In the genomic region with DNA sequence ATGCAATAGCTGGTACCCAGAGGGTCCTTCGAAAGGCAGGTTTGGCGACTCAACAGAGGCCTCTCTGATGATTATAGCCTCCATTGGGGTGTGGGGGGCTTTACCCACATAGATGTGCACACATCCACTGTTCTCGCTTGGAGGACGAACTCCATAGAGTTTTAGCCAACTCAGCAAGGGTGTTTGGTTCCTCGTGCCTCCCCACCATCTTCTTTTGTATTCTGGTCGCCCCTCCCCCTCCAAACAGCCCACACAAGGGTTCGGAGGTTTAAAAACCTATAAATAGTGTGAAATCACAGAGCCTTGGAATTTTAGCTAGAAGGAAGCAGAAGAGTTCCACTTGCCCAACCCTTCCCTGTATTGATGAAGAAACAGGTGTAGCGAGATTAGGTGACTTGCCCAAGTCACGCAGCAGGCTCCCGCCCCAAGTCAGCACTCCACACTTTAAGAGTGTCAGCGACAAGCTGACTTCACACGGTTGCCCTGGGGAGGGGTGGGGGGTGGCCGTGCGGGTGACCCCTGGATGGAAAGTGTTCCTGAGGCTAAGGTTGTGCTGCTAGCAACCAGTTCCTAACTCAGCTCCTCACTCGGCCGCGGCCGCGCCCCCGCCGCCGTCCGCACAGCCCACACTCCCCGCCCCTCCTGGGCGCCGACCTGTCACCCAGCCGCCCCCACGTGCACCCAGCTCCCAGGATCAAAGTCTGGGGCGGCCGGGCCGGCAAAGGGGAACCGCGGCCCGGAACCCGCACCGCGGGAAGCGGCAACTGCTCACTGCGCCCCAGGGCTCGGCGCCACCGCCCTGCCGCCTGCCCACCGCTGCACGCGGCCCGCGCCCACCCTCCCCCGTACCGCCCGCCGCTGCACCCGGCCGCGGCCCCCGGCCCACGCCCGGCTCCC, we compare ENCODE assay signal across 8 mouse cellular contexts. TPM values are rescaled to one million over a fixed set of nuclear protein-coding genes. Genes with fewer than 3 reads are reported as not detected.
DNase-seq lines count a peak whose midpoint lies in the region; ATAC-seq and TF ChIP-seq lines count a peak whose summit lies in the region.

No protein-coding gene starts in this region.

- 6% methylated on average over 40 of the region's 58 CpGs for WGBS in heart, embryonic 14.5 days
- WGBS in intestine, embryonic 16.5 days, result 5% methylated on average over 46 of the region's 58 CpGs
- 3% methylated on average over 44 of the region's 58 CpGs for WGBS in neural tube, embryonic 14.5 days

- no peak for TF ChIP-seq CTCF in embryonic fibroblast, embryonic 13.5 days (IDR thresholded peaks at IDR 0.05; ENCODE audit: borderline replicate concordance, insufficient read depth, low read length)

- H3K36me3 ChIP-seq in heart, embryonic 14.5 days (ENCODE audit: control insufficient read depth, insufficient read depth, low read length), result peaks cover 20% of the 10 kb centered on the region
- H3K36me3 ChIP-seq in intestine, embryonic 16.5 days (ENCODE audit: control insufficient read depth, insufficient read depth, low read length), result 0 out of 2 replicates have a peak, but pooled peaks cover 7% of the 10 kb centered on the region
- H3K36me3 ChIP-seq in neural tube, embryonic 14.5 days (ENCODE audit: control insufficient read depth, insufficient read depth, low read length), result peaks cover 7% of the 10 kb centered on the region; the same call in 1 of the 2 replicates

- peak overlapping the region; percentile 14 to 22; a peak in 1 of 4 replicates for H3K27ac ChIP-seq in heart, embryonic 14.5 days (replicated peaks in 1 of 2; ENCODE audit: control insufficient read depth in 1 of 2, insufficient read depth in 1 of 2, low read depth in 2 of 2, low read length in 2 of 2)
- H3K27ac ChIP-seq in embryonic fibroblast, embryonic 13.5 days (ENCODE audit: insufficient read depth, low read length), result no peak overlapping the region
- H3K27ac ChIP-seq in intestine, embryonic 16.5 days (ENCODE audit: low read length), result peak overlapping the region; percentile 70
- peak overlapping the region; percentile 44; the same call in 1 of the 2 replicates for H3K27ac ChIP-seq in neural tube, embryonic 14.5 days (ENCODE audit: low read depth, low read length)

- intact Hi-C loops in heart, postnatal 14 days (cut with DNase I), result loop anchor here (1.0 to 5.0 kb wide), 3 partner anchors 71 to 444 kb away; partner anchors contain the start of gene Traf5

- H3K27me3 ChIP-seq in heart, embryonic 14.5 days (ENCODE audit: control insufficient read depth, insufficient read depth, low read length), result no peaks in the 10 kb centered on the region
- no peaks in the 10 kb centered on the region for H3K27me3 ChIP-seq in intestine, embryonic 16.5 days (replicated peaks; ENCODE audit: control insufficient read depth, insufficient read depth, low read length)
- no peaks in the 10 kb centered on the region; the same call in none of the 2 replicates for H3K27me3 ChIP-seq in neural tube, embryonic 14.5 days (ENCODE audit: control insufficient read depth, insufficient read depth, low read length)

- H3K4me3 ChIP-seq in heart, embryonic 14.5 days (ENCODE audit: control insufficient read depth in 1 of 2, insufficient read depth in 1 of 2, low read depth in 1 of 2, low read length in 2 of 2), result peak overlapping the region; percentile 46 to 92
- peak overlapping the region; percentile 55 for H3K4me3 ChIP-seq in embryonic fibroblast, embryonic 13.5 days (ENCODE audit: insufficient read depth, low read length)
- peak overlapping the region; percentile 94 for H3K4me3 ChIP-seq in intestine, embryonic 16.5 days (ENCODE audit: low read length)
- H3K4me3 ChIP-seq in neural tube, embryonic 14.5 days (ENCODE audit: low read depth, low read length), result peak overlapping the region; percentile 93

- no peak for DNase-seq in heart, postnatal 14 days
- peak; percentile 83 for DNase-seq in Muller cell, postnatal 12 days (ENCODE audit: inconsistent ontology term)
- peak; percentile 71 to 74 for DNase-seq in lung, adult 18-20 months
- no peak for DNase-seq in ovary, postnatal 36 days (ENCODE audit: low spot score)

- H3K4me1 ChIP-seq in heart, embryonic 14.5 days (ENCODE audit: control insufficient read depth in 2 of 2, insufficient read depth in 2 of 2, low read length in 2 of 2), result peaks cover 22 to 41% of the 10 kb centered on the region in 2 experiments
- peaks cover 3% of the 10 kb centered on the region for H3K4me1 ChIP-seq in embryonic fibroblast, embryonic 13.5 days (ENCODE audit: control insufficient read depth, insufficient read depth, low read length)
- peaks cover 29% of the 10 kb centered on the region for H3K4me1 ChIP-seq in intestine, embryonic 16.5 days (ENCODE audit: control insufficient read depth, insufficient read depth, low read length)
- peaks cover 24% of the 10 kb centered on the region for H3K4me1 ChIP-seq in neural tube, embryonic 14.5 days (ENCODE audit: control insufficient read depth, insufficient read depth, low read length)

- ATAC-seq in heart, embryonic 14.5 days (ENCODE audit: insufficient number of reproducible peaks, insufficient read depth, low FRiP score, low read depth), result peak; percentile 69
- peak; percentile 87 for ATAC-seq in intestine, embryonic 16.5 days
- ATAC-seq in neural tube, embryonic 14.5 days (ENCODE audit: low read depth), result peak; percentile 57

- TF ChIP-seq POLR2A in embryonic fibroblast, embryonic 13.5 days (IDR thresholded peaks at IDR 0.05; ENCODE audit: low read depth, low read length), result peak; percentile 33

- peak overlapping the region; percentile 70 for H3K9ac ChIP-seq in heart, embryonic 14.5 days (ENCODE audit: low read length)
- peak overlapping the region; percentile 80 for H3K9ac ChIP-seq in intestine, embryonic 16.5 days (ENCODE audit: low read depth, low read length)
- H3K9ac ChIP-seq in neural tube, embryonic 14.5 days (replicated peaks; ENCODE audit: low read depth, low read length), result peak overlapping the region; percentile 73

- H3K4me2 ChIP-seq in heart, embryonic 14.5 days (ENCODE audit: low read length), result peak overlapping the region; percentile 95
- H3K4me2 ChIP-seq in intestine, embryonic 16.5 days (ENCODE audit: low read depth, low read length), result peak overlapping the region; percentile 88
- H3K4me2 ChIP-seq in neural tube, embryonic 14.5 days (ENCODE audit: low read depth, low read length), result peak overlapping the region; percentile 92

- no peaks in the 10 kb centered on the region for H3K9me3 ChIP-seq in heart, embryonic 14.5 days (ENCODE audit: control insufficient read depth, low read length)
- H3K9me3 ChIP-seq in intestine, embryonic 16.5 days (ENCODE audit: control insufficient read depth, low read length), result no peaks in the 10 kb centered on the region
- no peaks in the 10 kb centered on the region for H3K9me3 ChIP-seq in neural tube, embryonic 14.5 days (ENCODE audit: control insufficient read depth, low read length)

RNA-seq across cellular contexts. Expression of gene Slc30a1, which starts 0.7 kb away (rescaled TPM):
- 3.1 and 3.6 TPM in 2 replicates for polyA plus RNA-seq in heart, embryonic 14.5 days (2014; fragmentation: Nextera tagmentation; extraction: Ambion mirVana)
- 10 to 100 TPM; 21.9 to 26.4 TPM for total RNA-seq in heart, postnatal 14 days (2021)
- polyA plus RNA-seq in embryonic fibroblast, embryonic 13.5 days (2011; ENCODE audit: insufficient read length, low read depth, missing spikeins), result 8.3 and 10.1 TPM in 2 replicates
- polyA plus RNA-seq in intestine, embryonic 16.5 days (2015; fragmentation: Nextera tagmentation; extraction: Ambion mirVana), result 1.8 TPM in 2 replicates
- 2.1 and 2.8 TPM in 2 replicates for polyA plus RNA-seq in neural tube, embryonic 14.5 days (2014; fragmentation: Nextera tagmentation; extraction: Ambion mirVana)

Comparison
In these comparisons a context has a peak if more than half of its experiments do, and no peak if none do; other contexts are left out.
1. DNase-seq: peak in Muller cell, postnatal 12 days (single experiment) and lung, adult 18-20 months (2 of 2); none in heart, postnatal 14 days (0 of 2) and ovary, postnatal 36 days (single experiment).
2. Peak in every context shown above with its lines, with median percentiles within 50 percentile points of each other: ATAC-seq, H3K4me2 ChIP-seq, H3K4me3 ChIP-seq and H3K9ac ChIP-seq.